Mouse (Mus musculus) liver, embryonic 14.5 days (tissue): ENCODE data around the gene Ankfn1. TPM values are rescaled to one million over a fixed set of nuclear protein-coding genes. Genes with fewer than 3 reads are reported as not detected.

Experiments
- ATAC-seq: fragments of 200-750 bp; cut with Nextera tagmentation; 2 replicates; pipeline ENCODE4 v1.8.0; 2017; ENCODE audit warnings: moderate number of reproducible peaks, mild to moderate bottlenecking, moderate library complexity; ENCODE audit not compliant: insufficient read depth
- DNase-seq, 3 experiments: peaks; one replicate each; pipeline ENCODE4 v3.0.0-alpha.2; 2012 to 2013; ENCODE audit warnings: low read depth in 3 of 3, low spot score in 3 of 3
- H3K27ac ChIP-seq: fragments of 300-500 bp; sonication (generic); 2 replicates; pipeline ENCODE4 v1.5.1; 2014; ENCODE audit warnings: moderate library complexity, mild to moderate bottlenecking, control low read depth, inconsistent platforms
- H3K27me3 ChIP-seq: fragments of 300-500 bp; sonication (generic); 2 replicates; pipeline ENCODE4 v1.6.1; 2014; ENCODE audit warnings: mild to moderate bottlenecking, low read length, moderate library complexity; ENCODE audit not compliant: control insufficient read depth, insufficient read depth
- H3K36me3 ChIP-seq: fragments of 300-500 bp; sonication (generic); replicated peaks from 2 replicates; pipeline ENCODE4 v1.6.1; 2014; ENCODE audit warnings: low read depth; ENCODE audit not compliant: control insufficient read depth, insufficient read depth
- H3K4me1 ChIP-seq, 2 experiments: fragments of 200-500 bp in 1 of 2; fragments of 300-500 bp in 1 of 2; sonication (generic) in 1 of 2; replicated peaks; 2 replicates each; pipeline ENCODE4 v1.6.1; 2012 to 2014; ENCODE audit warnings: antibody characterized with exemption in 1 of 2, inconsistent platforms in 1 of 2, low read length in 1 of 2; ENCODE audit not compliant: control insufficient read depth in 2 of 2, insufficient read depth in 2 of 2
- H3K4me2 ChIP-seq: fragments of 300-500 bp; sonication (generic); 2 replicates; pipeline ENCODE4 v1.6.1; 2014; ENCODE audit warnings: low read depth, mild to moderate bottlenecking, control low read depth, moderate library complexity
- H3K4me3 ChIP-seq, 2 experiments: fragments of 200-500 bp in 1 of 2; fragments of 300-500 bp in 1 of 2; sonication (generic) in 1 of 2; 2 replicates each; pipeline ENCODE4 v1.5.1; 2012 to 2014; ENCODE audit warnings: low read depth in 2 of 2, low read length in 2 of 2, mild to moderate bottlenecking in 2 of 2, control low read depth in 1 of 2, inconsistent platforms in 1 of 2, moderate library complexity in 1 of 2; ENCODE audit not compliant: insufficient read depth in 1 of 2
- H3K9ac ChIP-seq: fragments of 300-500 bp; sonication (generic); replicated peaks from 2 replicates; pipeline ENCODE4 v1.6.1; 2014; ENCODE audit warnings: mild to moderate bottlenecking, control low read depth, moderate library complexity
- H3K9me3 ChIP-seq: fragments of 300-500 bp; sonication (generic); 2 replicates; pipeline ENCODE4 v1.6.1; 2016; ENCODE audit warnings: low read length, mixed read lengths; ENCODE audit not compliant: control insufficient read depth
- CTCF ChIP-seq: IDR thresholded peaks from 2 replicates; pipeline ENCODE4 v1.5.1; 2016; ENCODE audit warnings: antibody characterized with exemption, low read depth, control low read depth
- EP300 ChIP-seq: IDR thresholded peaks from 2 replicates; pipeline ENCODE4 v1.6.1; 2016; ENCODE audit warnings: antibody characterized with exemption, low read depth
- WGBS: fragments of 180-500 bp; shearing (Covaris S2); extraction: QIAGEN DNeasy Blood & Tissue Kit; methylation state at CpG from one replicate; pipeline ENCODE4 v1.1.7; 2014; ENCODE audit not compliant: insufficient replicate concordance; 5-methylcytosine and 5-hydroxymethylcytosine counted together
- polyA plus RNA-seq, 2 experiments: library from polyadenylated mRNA; depleted of rRNA in 1 of 2; stranded (reverse) in 1 of 2; unstranded in 1 of 2; fragments of >200 nt; fragmentation: Nextera tagmentation in 1 of 2; extraction: Ambion mirVana in 1 of 2; gene quantifications; 2 replicates each; pipeline versions ENCODE4 v1.2.1 to v1.2.3; 2012 to 2014

Gene Ankfn1
- polyA plus RNA-seq (2012; rRNA removed): 0.14 TPM in 1 of 2 replicates, not detected in the other
- not detected in 2 replicates for polyA plus RNA-seq (2014; fragmentation: Nextera tagmentation; extraction: Ambion mirVana)

GRCm38 (mm10) chr11:89777431-89777830 lies at the start of gene Ankfn1:
Ankfn1 (minus strand) TSS chr11:89777653.
- WGBS: 37% methylated on average over 7 of the region's 7 CpGs
- H3K4me1 ChIP-seq: no peaks in the 10 kb centered on the region
- H3K36me3 ChIP-seq: no peaks in the 10 kb centered on the region
- H3K9ac ChIP-seq: no peak within 1 kb of the TSS
- no peaks in the 10 kb centered on the region for H3K9me3 ChIP-seq
- no peak within 1 kb of the TSS for H3K4me3 ChIP-seq
- DNase-seq: no peak
- ATAC-seq: no peak
- H3K4me2 ChIP-seq: no peak within 1 kb of the TSS
- H3K27ac ChIP-seq: no peak within 1 kb of the TSS
- TF ChIP-seq EP300: no peak
- no peak for TF ChIP-seq CTCF
- no peaks in the 10 kb centered on the region for H3K27me3 ChIP-seq

GRCm38 (mm10) chr11:89823661-89824446 lies 46.4 kb upstream of the Ankfn1 start:
- no peak overlapping the region for H3K9ac ChIP-seq
- DNase-seq: no peak
- H3K36me3 ChIP-seq: no peaks in the 10 kb centered on the region
- ATAC-seq: no peak
- H3K27ac ChIP-seq: no peak overlapping the region
- H3K4me3 ChIP-seq: no peak overlapping the region
- no peaks in the 10 kb centered on the region for H3K4me1 ChIP-seq
- H3K9me3 ChIP-seq: no peaks in the 10 kb centered on the region
- WGBS: 53% methylated on average over 8 of the region's 8 CpGs
- H3K4me2 ChIP-seq: no peak overlapping the region
- no peaks in the 10 kb centered on the region for H3K27me3 ChIP-seq
- no peak for TF ChIP-seq CTCF
- no peak for TF ChIP-seq EP300

GRCm38 (mm10) chr11:89818594-89818993 lies 41.1 kb upstream of the Ankfn1 start:
- Histone ChIP-seq H3K9ac (no peak overlapping the region), H3K27me3 (no peaks in the 10 kb centered on the region), H3K9me3 (no peaks in the 10 kb centered on the region), H3K36me3 (no peaks in the 10 kb centered on the region), H3K4me3 (no peak overlapping the region), H3K27ac (no peak overlapping the region), H3K4me1 (no peaks in the 10 kb centered on the region), H3K4me2 (no peak overlapping the region)
- ATAC-seq: no peak
- no peak for DNase-seq
- no peak for TF ChIP-seq EP300
- no peak for TF ChIP-seq CTCF
- WGBS: 31% methylated on average over 4 of the region's 4 CpGs

GRCm38 (mm10) chr11:89811403-89811802 lies 34.0 kb upstream of the Ankfn1 start:
- Histone ChIP-seq H3K4me1 (no peaks in the 10 kb centered on the region), H3K36me3 (no peaks in the 10 kb centered on the region), H3K9me3 (no peaks in the 10 kb centered on the region), H3K4me3 (no peak overlapping the region), H3K9ac (no peak overlapping the region), H3K27me3 (no peaks in the 10 kb centered on the region), H3K27ac (no peak overlapping the region), H3K4me2 (no peak overlapping the region)
- ATAC-seq (no peak), DNase-seq (no peak)
- WGBS: 48% methylated on average over 1 of the region's 1 CpGs
- TF ChIP-seq EP300 (no peak), CTCF (no peak)

GRCm38 (mm10) chr11:89807998-89808397 lies 30.5 kb upstream of the Ankfn1 start:
- no peaks in the 10 kb centered on the region for H3K27me3 ChIP-seq
- TF ChIP-seq EP300 (no peak), CTCF (no peak)
- no peak overlapping the region for H3K9ac ChIP-seq
- no peak overlapping the region for H3K4me3 ChIP-seq
- H3K4me2 ChIP-seq: no peak overlapping the region
- no peak overlapping the region for H3K27ac ChIP-seq
- H3K9me3 ChIP-seq: no peaks in the 10 kb centered on the region
- 63% methylated on average over 11 of the region's 11 CpGs for WGBS
- no peaks in the 10 kb centered on the region for H3K36me3 ChIP-seq
- H3K4me1 ChIP-seq: no peaks in the 10 kb centered on the region
- DNase-seq (no peak), ATAC-seq (no peak)
